Comparison of ENCODE assay signal across 38 mouse cellular contexts in genomic region chr13:92253850-92254249, GRCm38 (mm10). TPM values are rescaled to one million over a fixed set of nuclear protein-coding genes. Genes with fewer than 3 reads are reported as not detected.
"Had no signal": no experiment of that assay in that cellular context is flagged by ENCODE, and none has a peak within 500 bp of the region (broad histone marks: within the 10 kb centered on the region; RNA-seq: fewer than 3 reads in every experiment).

No protein-coding gene starts in this region.

- H3K27ac ChIP-seq: embryonic facial prominence, embryonic 10.5 days; embryonic facial prominence, embryonic 12.5 days; embryonic facial prominence, embryonic 13.5 days; embryonic facial prominence, embryonic 15.5 days; forebrain, embryonic 10.5 days; forebrain, embryonic 12.5 days; forebrain, embryonic 13.5 days; forebrain, embryonic 15.5 days; gastrocnemius, adult 2 months; heart, adult 2 months had no signal

- H3K4me1 ChIP-seq: embryonic facial prominence, embryonic 10.5 days; embryonic facial prominence, embryonic 12.5 days; embryonic facial prominence, embryonic 13.5 days; embryonic facial prominence, embryonic 15.5 days; forebrain, embryonic 10.5 days; forebrain, embryonic 12.5 days; forebrain, embryonic 13.5 days; forebrain, embryonic 15.5 days had no signal

- H3K27me3 ChIP-seq: embryonic facial prominence, embryonic 12.5 days; embryonic facial prominence, embryonic 13.5 days; embryonic facial prominence, embryonic 15.5 days; forebrain, embryonic 12.5 days; forebrain, embryonic 13.5 days; forebrain, embryonic 15.5 days had no signal

- ATAC-seq: forebrain, embryonic 13.5 days; forebrain, embryonic 14.5 days; forebrain, embryonic 15.5 days; forebrain, embryonic 16.5 days had no signal

- H3K4me3 ChIP-seq: embryonic facial prominence, embryonic 10.5 days; embryonic facial prominence, embryonic 12.5 days; embryonic facial prominence, embryonic 13.5 days; embryonic facial prominence, embryonic 15.5 days; erythroblast, embryonic 14.5 days; forebrain, embryonic 10.5 days; forebrain, embryonic 12.5 days; forebrain, embryonic 13.5 days; forebrain, embryonic 15.5 days; gastrocnemius, adult 2 months; heart, adult 2 months had no signal

- H3K9ac ChIP-seq: embryonic facial prominence, embryonic 12.5 days; embryonic facial prominence, embryonic 13.5 days; embryonic facial prominence, embryonic 15.5 days; forebrain, embryonic 12.5 days; forebrain, embryonic 13.5 days; forebrain, embryonic 15.5 days; forebrain, postnatal 0 days had no signal

- DNase-seq: cerebellum, adult 18-20 months; cerebellum, adult 2 months; cerebellum, adult 8-10 months; cerebellum, adult 9-10 months; cerebellum, adult 9-11 months; cerebellum, postnatal 10 days; cerebellum, postnatal 14 days; cerebellum, postnatal 25 days; cerebellum, postnatal 36 days; embryo, embryonic 11 days; forebrain, postnatal 0 days; gastrocnemius, adult 2 months; gastrocnemius, postnatal 10 days; gastrocnemius, postnatal 14 days; gastrocnemius, postnatal 25 days; gastrocnemius, postnatal 36 days; heart, adult 18-20 months; heart, adult 2 months had no signal

- H3K9me3 ChIP-seq: embryonic facial prominence, embryonic 10.5 days; embryonic facial prominence, embryonic 12.5 days; embryonic facial prominence, embryonic 13.5 days; embryonic facial prominence, embryonic 15.5 days; forebrain, embryonic 10.5 days; forebrain, embryonic 12.5 days; forebrain, embryonic 13.5 days; forebrain, embryonic 15.5 days had no signal

- H3K4me2 ChIP-seq: embryonic facial prominence, embryonic 12.5 days; embryonic facial prominence, embryonic 13.5 days; embryonic facial prominence, embryonic 15.5 days; forebrain, embryonic 12.5 days; forebrain, embryonic 13.5 days; forebrain, embryonic 15.5 days had no signal

RNA-seq across cellular contexts. Expression of gene Gm20379, which starts 51.9 kb away (rescaled TPM):
- total RNA-seq: common myeloid progenitor, adult 5-6 weeks; forebrain, postnatal 0 days; gastrocnemius, adult 18-20 months; gastrocnemius, adult 2 months; gastrocnemius, adult 8-10 months; gastrocnemius, postnatal 10 days; gastrocnemius, postnatal 14 days; gastrocnemius, postnatal 25 days; gastrocnemius, postnatal 36 days; gastrocnemius, postnatal 4 days; granulocyte monocyte progenitor cell, adult 5-6 weeks; heart, adult 18-20 months; heart, adult 2 months; heart, adult 8-10 months had no signal
- polyA plus RNA-seq: cerebellum, adult 2 months; cortical plate, adult 2 months; erythroblast, embryonic 14.5 days; frontal cortex, adult 2 months; gonadal fat pad, adult 2 months; heart, adult 2 months had no signal
